Comparison of ENCODE assay signal across 8 mouse cellular contexts in the genomic region with DNA sequence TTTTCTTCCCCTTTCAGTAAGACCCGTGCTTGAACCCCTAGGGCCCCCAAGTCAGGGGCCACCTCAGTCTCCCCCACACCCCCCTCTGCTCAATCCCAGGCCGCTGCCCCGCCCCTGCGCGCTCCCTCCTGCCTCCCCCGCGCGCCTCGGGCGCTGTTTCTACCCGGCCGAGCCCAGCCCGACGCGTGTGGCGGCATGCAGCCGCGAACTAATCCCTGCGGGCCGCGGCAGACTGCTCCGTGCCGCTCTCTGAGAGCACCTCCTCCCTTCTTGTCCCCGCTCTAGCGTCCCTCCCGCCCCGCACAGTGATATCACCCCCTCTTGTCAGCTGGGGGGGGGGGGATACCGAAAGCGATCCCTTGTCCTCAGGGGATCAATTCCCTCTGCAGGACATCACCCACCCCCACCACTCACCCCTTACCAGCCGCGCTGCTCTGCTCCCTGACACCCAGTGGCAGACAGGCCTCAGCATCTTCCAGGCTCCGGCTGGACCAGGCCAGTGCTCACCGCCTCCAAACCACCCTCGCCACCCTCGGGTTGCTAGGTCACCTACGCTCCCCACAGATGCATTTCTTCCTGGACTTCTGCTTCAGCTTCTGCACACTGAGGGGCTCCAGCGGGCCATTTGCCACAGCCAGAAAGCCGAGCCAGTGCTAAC. TPM values are rescaled to one million over a fixed set of nuclear protein-coding genes. Genes with fewer than 3 reads are reported as not detected.
DNase-seq lines count a peak whose midpoint lies in the region; ATAC-seq lines count a peak whose summit lies in the region.

No protein-coding gene starts in this region.

- no peaks in the 10 kb centered on the region for H3K9me3 ChIP-seq in limb, embryonic 12.5 days

- H3K4me1 ChIP-seq in limb, embryonic 12.5 days (replicated peaks) = peaks cover 60% of the 10 kb centered on the region

- H3K36me3 ChIP-seq in limb, embryonic 12.5 days = no peaks in the 10 kb centered on the region
- no peaks in the 10 kb centered on the region for H3K36me3 ChIP-seq in splenic B cell, adult 2 months (ENCODE audit: control insufficient read depth, insufficient read depth, low read length, poor library complexity, severe bottlenecking)

- H3K4me3 ChIP-seq in limb, embryonic 12.5 days (replicated peaks) = peak overlapping the region; percentile 35

- peaks cover 100% of the 10 kb centered on the region for H3K27me3 ChIP-seq in limb, embryonic 12.5 days
- no peaks in the 10 kb centered on the region for H3K27me3 ChIP-seq in splenic B cell, adult 2 months (ENCODE audit: control insufficient read depth, insufficient read depth, low read length, poor library complexity, severe bottlenecking)

- no peak for ATAC-seq in limb, embryonic 12.5 days (ENCODE audit: insufficient number of reproducible peaks, insufficient read depth, low FRiP score, low TSS enrichment, low read depth)
- no peak for ATAC-seq in activated CD4-positive, CD25-positive, alpha-beta regulatory T cell, adult 4 months

- peak overlapping the region; percentile 47 for H3K9ac ChIP-seq in limb, embryonic 12.5 days (replicated peaks)

- WGBS in limb, embryonic 12.5 days = under 1% methylated on average over 38 of the region's 38 CpGs

- DNase-seq in embryo, embryonic 10 days (ENCODE audit: low spot score) = peak; percentile 49
- no peak for DNase-seq in embryo, embryonic 10.5 days (ENCODE audit: low spot score)
- peak; percentile 67 for DNase-seq in urinary bladder, postnatal 14 days (ENCODE audit: low spot score)
- DNase-seq in urinary bladder, adult 2 months (ENCODE audit: low spot score) = no peak
- peak; percentile 58 for DNase-seq in splenic B cell, adult 2 months (ENCODE audit: low read depth, low spot score)
- no peak for DNase-seq in adipocyte (ENCODE audit: low spot score)

- peak overlapping the region; percentile 60 for H3K4me2 ChIP-seq in limb, embryonic 12.5 days

- H3K27ac ChIP-seq in limb, embryonic 12.5 days = no peak overlapping the region

RNA-seq across cellular contexts. Expression of gene Wnt10a, which starts 3.3 kb away (rescaled TPM):
- 0.94 and 1.4 TPM in 2 replicates for polyA plus RNA-seq in urinary bladder, adult 2 months (2012; rRNA removed)
- 3.4 and 3.5 TPM in 2 replicates for polyA plus RNA-seq in limb, embryonic 12.5 days (2016; fragmentation: Nextera tagmentation; extraction: Ambion mirVana)
- polyA plus RNA-seq in activated CD4-positive, CD25-positive, alpha-beta regulatory T cell, adult 4 months (2017; shearing (Covaris generic)) = under 1 TPM in 1 of 2 experiments, not detected in 1; 0.53 TPM

RNA-seq across cellular contexts. Expression of gene Wnt6, which starts 22.9 kb away (rescaled TPM):
- 2.3 and 2.6 TPM in 2 replicates for polyA plus RNA-seq in urinary bladder, adult 2 months (2012; rRNA removed)
- polyA plus RNA-seq in limb, embryonic 12.5 days (2016; fragmentation: Nextera tagmentation; extraction: Ambion mirVana) = 38.7 and 40.5 TPM in 2 replicates
- polyA plus RNA-seq in activated CD4-positive, CD25-positive, alpha-beta regulatory T cell, adult 4 months (2017; shearing (Covaris generic)) = not detected

RNA-seq across cellular contexts. Expression of gene Prkag3, which starts 45.6 kb away (rescaled TPM):
- polyA plus RNA-seq in urinary bladder, adult 2 months (2012; rRNA removed) = 0.63 and 0.76 TPM in 2 replicates
- 0.46 and 0.47 TPM in 2 replicates for polyA plus RNA-seq in limb, embryonic 12.5 days (2016; fragmentation: Nextera tagmentation; extraction: Ambion mirVana)
- polyA plus RNA-seq in activated CD4-positive, CD25-positive, alpha-beta regulatory T cell, adult 4 months (2017; shearing (Covaris generic)) = not detected

Comparison
In these comparisons a context has a peak if more than half of its experiments do, and no peak if none do; other contexts are left out.
1. DNase-seq: peak in embryo, embryonic 10 days (single experiment), urinary bladder, postnatal 14 days (single experiment) and splenic B cell, adult 2 months (single experiment); none in embryo, embryonic 10.5 days (single experiment), urinary bladder, adult 2 months (single experiment) and adipocyte (single experiment).
2. RNA of gene Wnt6, which starts 22.9 kb away (polyA plus RNA-seq): 38.7 to 40.5 TPM in limb, embryonic 12.5 days; 2.3 to 2.6 TPM in urinary bladder, adult 2 months and not detected in activated CD4-positive, CD25-positive, alpha-beta regulatory T cell, adult 4 months; every median in the first group is over 10 times any median in the second.